Mouse (Mus musculus) heart, embryonic 12.5 days (tissue): Measurements from ENCODE around the gene Taco1. TPM values are rescaled to one million over a fixed set of nuclear protein-coding genes. Genes with fewer than 3 reads are reported as not detected.
"Not testable (repeated sequence)": the region's sequence is repeated elsewhere in the genome, so short reads cannot be mapped to it uniquely, and the experiment has no call there.

Source experiments
- ATAC-seq: fragments of 200-750 bp; cut with Nextera tagmentation; 2 replicates; pipeline ENCODE4 v1.8.0; 2017; ENCODE audit warnings: moderate TSS enrichment, moderate library complexity; ENCODE audit not compliant: insufficient number of reproducible peaks, low FRiP score
- H3K27ac ChIP-seq: fragments of 300-500 bp; sonication (generic); 2 replicates; pipeline ENCODE4 v1.5.1; 2016; ENCODE audit warnings: mild to moderate bottlenecking, moderate library complexity; ENCODE audit not compliant: poor library complexity, severe bottlenecking
- H3K27me3 ChIP-seq: fragments of 300-500 bp; sonication (generic); replicated peaks from 2 replicates; pipeline ENCODE4 v1.6.1; 2016; ENCODE audit warnings: mild to moderate bottlenecking, moderate library complexity
- H3K36me3 ChIP-seq: fragments of 300-500 bp; sonication (generic); 2 replicates; pipeline ENCODE4 v1.6.1; 2016; ENCODE audit warnings: mild to moderate bottlenecking, moderate library complexity
- H3K4me1 ChIP-seq: fragments of 300-500 bp; sonication (generic); replicated peaks from 2 replicates; pipeline ENCODE4 v1.6.1; 2016; ENCODE audit warnings: mild to moderate bottlenecking
- H3K4me2 ChIP-seq: fragments of 300-500 bp; sonication (generic); 2 replicates; pipeline ENCODE4 v1.6.1; 2016; ENCODE audit warnings: mild to moderate bottlenecking, moderate library complexity
- H3K4me3 ChIP-seq: fragments of 300-500 bp; sonication (generic); 2 replicates; pipeline ENCODE4 v1.5.1; 2016; ENCODE audit warnings: mild to moderate bottlenecking
- H3K9ac ChIP-seq: fragments of 300-500 bp; sonication (generic); 2 replicates; pipeline ENCODE4 v1.6.1; 2016; ENCODE audit warnings: mild to moderate bottlenecking, moderate library complexity
- H3K9me3 ChIP-seq: fragments of 300-500 bp; sonication (generic); replicated peaks from 2 replicates; pipeline ENCODE4 v1.6.1; 2016; ENCODE audit warnings: mild to moderate bottlenecking, moderate library complexity
- WGBS: fragments of 180-500 bp; shearing (Covaris S2); methylation state at CpG from one replicate; pipeline ENCODE4 v1.1.7; 2016; 5-methylcytosine and 5-hydroxymethylcytosine counted together
- polyA plus RNA-seq: library from polyadenylated mRNA; unstranded; fragments of >200 nt; fragmentation: Nextera tagmentation; extraction: Ambion mirVana; gene quantifications from 2 replicates; pipeline ENCODE4 v1.2.1, GENCODE M21; 2016

Taco1 gene
- 9.0 and 11.8 TPM in 2 replicates for polyA plus RNA-seq

DNA sequence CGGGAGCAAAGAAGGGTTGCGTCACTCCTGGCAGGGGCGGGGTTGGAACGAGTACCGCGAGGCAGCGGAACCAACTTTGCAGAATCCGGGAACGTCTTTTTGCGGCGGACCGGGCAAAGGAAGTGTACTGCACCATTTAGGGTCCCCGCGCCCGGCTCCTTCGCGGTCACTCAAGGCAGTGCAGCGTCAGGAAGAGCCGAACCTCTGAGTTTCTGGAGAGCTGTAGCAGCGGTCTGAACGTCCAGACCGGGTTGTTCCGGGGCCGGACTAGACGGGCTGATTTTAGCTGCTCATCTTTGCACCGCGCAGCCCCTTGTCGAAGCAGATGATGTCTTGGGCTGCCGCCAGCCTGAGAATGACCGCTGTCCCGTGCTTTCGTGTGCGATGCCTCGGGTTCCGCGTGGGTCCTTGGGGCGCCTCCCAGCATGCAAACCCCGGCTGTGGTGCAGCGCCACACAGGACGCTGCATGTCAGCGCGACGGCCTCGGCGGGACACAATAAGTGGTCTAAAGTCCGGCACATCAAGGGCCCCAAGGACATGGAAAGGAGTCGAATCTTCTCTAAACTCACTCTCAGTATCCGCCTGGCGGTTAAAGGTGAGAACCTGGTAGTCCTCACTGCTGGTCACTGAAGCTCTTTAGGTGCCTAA is at the start of gene Taco1:
Gene Taco1 (plus strand): TSS at position 139 of the 649 bp plus-strand sequence.
- Histone ChIP-seq H3K27me3 (no peaks in the 10 kb centered on the region), H3K4me1 (peaks cover 13% of the 10 kb centered on the region; the same call in 1 of the 2 replicates), H3K9me3 (no peaks in the 10 kb centered on the region), H3K36me3 (peaks cover 15% of the 10 kb centered on the region), H3K4me2 (peak within 1 kb of the TSS; percentile 77), H3K4me3 (peak within 1 kb of the TSS; percentile 86), H3K9ac (peak within 1 kb of the TSS; percentile 91), H3K27ac (peak within 1 kb of the TSS; percentile 94)
- WGBS = under 1% methylated on average over 49 of the region's 49 CpGs
- peak; percentile 93 for ATAC-seq

DNA sequence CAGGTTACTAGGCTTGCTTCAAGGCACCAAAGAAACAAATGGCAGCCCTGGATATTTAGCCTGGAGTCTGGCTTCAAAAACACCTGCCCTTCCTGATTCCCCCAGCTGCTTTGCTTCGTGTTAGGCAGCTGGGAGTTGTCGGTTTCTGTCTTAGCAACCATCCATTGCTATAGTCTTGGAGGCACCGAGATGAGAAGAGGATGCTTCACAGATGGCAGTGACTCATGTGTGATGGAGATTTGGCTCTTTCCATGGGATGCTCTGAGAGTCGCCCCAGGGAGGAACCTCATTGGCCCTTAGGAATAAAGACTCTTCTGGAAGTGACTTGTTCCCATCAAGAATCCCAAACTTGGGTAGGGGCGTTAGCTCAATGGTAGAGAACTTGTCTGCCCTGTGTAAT is 49.4 kb upstream of the Taco1 start:
- H3K36me3 ChIP-seq = no peaks in the 10 kb centered on the region
- no peak for ATAC-seq
- H3K4me2 ChIP-seq = no peak overlapping the region
- no peak overlapping the region for H3K9ac ChIP-seq
- H3K4me1 ChIP-seq = peaks cover 17% of the 10 kb centered on the region
- H3K4me3 ChIP-seq = no peak overlapping the region
- no peak overlapping the region for H3K27ac ChIP-seq
- no peaks in the 10 kb centered on the region for H3K9me3 ChIP-seq
- WGBS = 74% methylated on average over 5 of the region's 5 CpGs
- peaks cover 57% of the 10 kb centered on the region for H3K27me3 ChIP-seq

DNA sequence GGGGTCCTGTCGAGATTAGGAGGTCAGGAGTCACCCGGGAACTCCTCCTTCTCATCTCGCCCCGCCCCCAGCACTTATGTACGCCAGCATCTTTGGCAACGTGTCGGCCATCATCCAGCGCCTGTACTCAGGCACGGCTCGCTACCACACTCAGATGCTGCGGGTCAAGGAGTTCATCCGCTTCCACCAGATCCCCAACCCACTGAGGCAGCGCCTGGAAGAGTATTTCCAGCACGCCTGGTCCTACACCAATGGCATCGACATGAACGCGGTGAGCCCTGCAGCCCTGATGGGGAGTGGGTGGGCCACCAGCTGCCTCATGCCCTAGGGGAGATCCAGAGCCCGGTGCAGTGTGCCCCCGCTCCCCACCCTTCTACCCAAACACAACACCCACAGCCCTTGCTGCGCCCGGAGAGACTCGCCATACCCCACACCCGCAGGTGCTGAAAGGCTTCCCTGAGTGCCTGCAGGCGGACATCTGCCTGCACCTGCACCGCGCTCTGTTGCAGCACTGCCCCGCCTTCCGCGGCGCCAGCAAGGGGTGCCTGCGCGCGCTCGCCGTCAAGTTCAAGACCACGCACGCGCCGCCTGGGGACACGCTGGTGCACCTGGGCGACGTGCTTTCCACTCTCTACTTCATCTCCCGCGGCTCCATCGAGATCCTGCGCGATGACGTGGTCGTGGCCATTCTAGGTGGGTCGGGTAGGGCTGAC is 45.7 kb upstream of the Taco1 start:
- peak; percentile 36; the same call in 1 of the 2 replicates for ATAC-seq
- Histone ChIP-seq H3K27me3 (peaks cover 58% of the 10 kb centered on the region), H3K27ac (no peak overlapping the region), H3K4me2 (peak overlapping the region; percentile 78), H3K4me3 (peak overlapping the region; percentile 37), H3K4me1 (peaks cover 8% of the 10 kb centered on the region), H3K9ac (peak overlapping the region; percentile 31; the same call in 1 of the 2 replicates), H3K9me3 (no peaks in the 10 kb centered on the region), H3K36me3 (no peaks in the 10 kb centered on the region)
- 2% methylated on average over 50 of the region's 50 CpGs for WGBS

DNA sequence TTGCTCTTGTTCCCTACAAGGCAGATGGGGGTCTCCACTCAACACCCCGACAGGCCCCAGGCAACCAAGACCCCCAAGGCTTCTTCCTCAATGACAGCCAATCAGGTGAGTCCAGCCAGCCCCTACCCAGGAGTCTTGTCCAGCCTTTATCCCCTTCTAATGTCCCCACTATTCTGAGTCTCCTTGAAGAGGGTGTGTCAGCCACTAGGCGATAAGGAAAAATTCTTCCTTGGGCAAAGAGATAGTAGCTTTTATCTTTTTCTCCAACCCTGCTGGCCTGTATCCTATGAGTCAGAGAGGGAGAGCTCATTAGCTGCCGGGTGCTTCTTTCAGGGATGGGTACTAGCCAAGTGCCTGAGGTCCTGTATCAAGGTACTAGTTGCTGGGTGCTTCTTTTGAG is 40.1 kb upstream of the Taco1 start:
- no peak for ATAC-seq
- 45% methylated on average over 3 of the region's 3 CpGs for WGBS
- H3K9me3 ChIP-seq = no peaks in the 10 kb centered on the region

DNA sequence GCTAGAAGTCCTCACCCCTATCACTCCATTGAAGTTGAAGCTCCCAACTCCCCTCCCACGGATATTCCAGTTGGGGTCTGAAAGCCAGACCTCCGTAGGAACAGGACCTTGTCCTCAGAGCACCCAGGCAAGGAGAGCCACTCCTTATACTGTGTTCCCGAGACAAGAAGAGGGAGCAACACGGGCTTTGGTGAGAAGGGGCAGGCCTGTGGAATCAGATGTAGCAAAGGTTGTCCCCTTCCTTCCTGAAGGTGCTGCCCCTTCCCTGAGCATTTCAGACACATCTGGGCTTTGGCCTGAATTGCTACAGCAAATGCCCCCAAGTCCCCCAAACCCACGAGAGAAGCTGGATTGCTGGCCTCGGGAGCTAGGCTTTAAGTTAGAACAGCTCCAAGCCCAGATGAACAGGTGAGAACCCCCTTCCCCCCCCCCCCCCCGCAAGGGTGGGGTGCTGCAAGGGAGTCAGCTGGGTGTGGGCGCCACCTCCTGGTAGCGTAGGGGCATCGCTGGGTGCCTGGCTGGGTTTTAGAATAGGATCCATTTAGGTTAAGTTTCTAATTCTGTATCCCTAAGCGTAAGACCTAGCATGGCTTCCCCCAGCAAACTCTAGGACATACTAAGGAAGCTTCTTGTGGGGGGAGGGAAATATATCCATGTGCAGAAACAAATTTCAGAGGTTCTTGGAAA is 39.3 kb upstream of the Taco1 start:
- H3K4me3 ChIP-seq = no peak overlapping the region
- H3K4me1 ChIP-seq = no peaks in the 10 kb centered on the region
- H3K4me2 ChIP-seq = no peak overlapping the region
- H3K36me3 ChIP-seq = 0 out of 2 replicates have a peak, but pooled peaks cover 3% of the 10 kb centered on the region
- ATAC-seq = no peak
- no peaks in the 10 kb centered on the region for H3K9me3 ChIP-seq
- no peak overlapping the region for H3K27ac ChIP-seq
- 29% methylated on average over 11 of the region's 11 CpGs for WGBS
- no peak overlapping the region for H3K9ac ChIP-seq
- peaks cover 17% of the 10 kb centered on the region for H3K27me3 ChIP-seq

More for the DNA sequence above, 40.1 kb upstream of the Taco1 start:
- H3K9ac ChIP-seq = no peak overlapping the region
- H3K4me3 ChIP-seq = no peak overlapping the region
- H3K27me3 ChIP-seq = peaks cover 25% of the 10 kb centered on the region
- no peak overlapping the region for H3K4me2 ChIP-seq
- 0 out of 2 replicates have a peak, but pooled peaks cover 3% of the 10 kb centered on the region for H3K36me3 ChIP-seq
- no peaks in the 10 kb centered on the region for H3K4me1 ChIP-seq
- H3K27ac ChIP-seq = no peak overlapping the region

DNA sequence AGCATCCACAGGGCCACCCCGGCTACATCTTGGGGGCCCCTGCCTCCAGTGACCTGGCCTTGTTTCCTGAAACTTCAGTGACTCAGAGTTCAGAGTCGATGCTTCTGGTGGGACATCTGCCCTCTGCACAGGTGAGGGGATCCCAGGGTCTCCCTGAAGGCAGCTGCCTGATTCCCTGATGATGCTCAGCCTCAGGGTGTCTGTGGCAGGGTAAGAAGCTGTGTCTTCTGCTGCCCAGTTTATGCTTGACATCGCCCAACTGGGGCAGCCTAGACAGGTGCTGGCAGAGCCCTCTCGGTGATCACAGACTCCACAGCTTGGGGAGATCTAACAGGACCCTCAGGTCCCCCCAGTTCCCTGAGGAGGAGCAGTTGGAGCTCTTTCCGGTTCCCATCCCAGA is 38.3 kb upstream of the Taco1 start:
- 90% methylated on average over 5 of the region's 5 CpGs for WGBS
- Histone ChIP-seq H3K27ac (no peak overlapping the region), H3K9ac (no peak overlapping the region), H3K4me3 (no peak overlapping the region), H3K36me3 (0 out of 2 replicates have a peak, but pooled peaks cover 3% of the 10 kb centered on the region), H3K4me2 (no peak overlapping the region), H3K27me3 (peaks cover 12% of the 10 kb centered on the region), H3K4me1 (no peaks in the 10 kb centered on the region), H3K9me3 (no peaks in the 10 kb centered on the region)
- no peak for ATAC-seq

DNA sequence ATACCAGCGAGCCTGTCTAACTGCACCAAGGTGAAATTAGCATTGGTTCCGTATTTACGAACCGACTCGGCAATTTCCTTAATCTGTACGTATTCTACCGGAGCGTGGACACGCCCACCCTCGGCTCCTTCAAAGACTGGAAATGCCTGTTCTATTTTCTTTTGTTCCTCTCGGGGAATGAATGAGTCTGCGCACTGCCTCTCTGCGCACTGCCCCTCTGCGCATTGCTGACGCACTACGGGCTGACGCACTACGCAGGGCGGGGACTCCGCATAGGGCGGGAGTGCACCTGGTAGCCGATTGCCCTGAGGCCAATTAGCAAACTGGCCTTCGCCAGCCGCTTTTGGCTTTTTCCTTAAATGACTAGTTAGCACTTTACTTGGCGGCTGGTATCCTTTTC is 33.8 kb upstream of the Taco1 start:
- not testable (repeated sequence) for H3K27ac ChIP-seq, H3K27me3 ChIP-seq, H3K4me1 ChIP-seq, ATAC-seq, H3K36me3 ChIP-seq, H3K9me3 ChIP-seq
- 39% methylated on average over 9 of the region's 25 CpGs for WGBS
- H3K4me2 ChIP-seq = peak overlapping the region; percentile 43
- H3K9ac ChIP-seq = peak overlapping the region; percentile 56; the same call in 1 of the 2 replicates
- peak overlapping the region; percentile 39 for H3K4me3 ChIP-seq

DNA sequence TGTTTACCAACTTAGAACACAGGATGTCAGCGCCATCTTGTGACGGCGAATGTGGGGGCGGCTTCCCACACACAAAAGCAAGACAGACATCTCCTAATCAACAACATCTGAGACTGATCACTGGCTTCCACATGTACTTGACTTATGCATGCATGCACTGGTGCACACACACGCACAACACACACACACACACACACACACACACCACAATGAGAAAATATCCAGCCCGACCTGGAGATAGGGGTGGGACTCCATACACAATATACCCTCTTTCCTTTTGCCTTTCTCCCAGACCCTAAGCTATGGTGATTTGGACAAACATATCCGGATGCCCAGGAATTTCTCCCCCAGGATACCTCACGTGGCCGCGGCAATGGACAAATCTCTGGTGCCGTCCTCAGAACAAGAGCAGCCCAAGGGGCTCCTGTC is 32.4 kb upstream of the Taco1 start:
- no peaks in the 10 kb centered on the region for H3K27me3 ChIP-seq
- H3K36me3 ChIP-seq = no peaks in the 10 kb centered on the region
- H3K4me1 ChIP-seq = peaks cover 12% of the 10 kb centered on the region
- WGBS = 32% methylated on average over 11 of the region's 11 CpGs
- no peaks in the 10 kb centered on the region for H3K9me3 ChIP-seq
- H3K27ac ChIP-seq = peak overlapping the region; percentile 38; the same call in 1 of the 2 replicates
- H3K4me3 ChIP-seq = peak overlapping the region; percentile 17
- peak overlapping the region; percentile 42 for H3K4me2 ChIP-seq
- H3K9ac ChIP-seq = peak overlapping the region; percentile 55; the same call in 1 of the 2 replicates
- ATAC-seq = no peak

DNA sequence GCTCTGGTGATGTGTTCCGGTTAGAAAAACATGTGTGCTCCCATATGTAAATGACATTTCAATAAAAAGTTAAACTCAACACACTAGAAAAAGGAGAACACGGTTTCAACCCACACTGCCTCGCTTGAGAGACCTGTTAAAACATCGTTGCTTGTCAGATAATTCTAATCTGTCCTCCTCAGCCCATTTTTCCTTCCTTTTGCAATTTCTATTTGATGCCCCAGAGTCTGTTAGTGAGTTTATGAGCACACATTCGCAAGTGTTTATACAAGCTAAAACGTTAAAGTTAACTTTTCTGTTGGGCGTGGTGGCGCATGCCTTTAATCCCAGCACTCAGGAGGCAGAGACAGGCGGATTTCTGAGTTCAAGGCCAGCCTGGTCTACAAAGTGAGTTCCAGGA is 30.9 kb upstream of the Taco1 start:
- Histone ChIP-seq H3K4me2 (no peak overlapping the region), H3K36me3 (peaks cover 3% of the 10 kb centered on the region; the same call in 1 of the 2 replicates), H3K9ac (no peak overlapping the region), H3K27ac (no peak overlapping the region), H3K9me3 (no peaks in the 10 kb centered on the region), H3K4me3 (no peak overlapping the region), H3K4me1 (peaks cover 15% of the 10 kb centered on the region), H3K27me3 (no peaks in the 10 kb centered on the region)
- WGBS = 81% methylated on average over 9 of the region's 9 CpGs
- no peak for ATAC-seq

DNA sequence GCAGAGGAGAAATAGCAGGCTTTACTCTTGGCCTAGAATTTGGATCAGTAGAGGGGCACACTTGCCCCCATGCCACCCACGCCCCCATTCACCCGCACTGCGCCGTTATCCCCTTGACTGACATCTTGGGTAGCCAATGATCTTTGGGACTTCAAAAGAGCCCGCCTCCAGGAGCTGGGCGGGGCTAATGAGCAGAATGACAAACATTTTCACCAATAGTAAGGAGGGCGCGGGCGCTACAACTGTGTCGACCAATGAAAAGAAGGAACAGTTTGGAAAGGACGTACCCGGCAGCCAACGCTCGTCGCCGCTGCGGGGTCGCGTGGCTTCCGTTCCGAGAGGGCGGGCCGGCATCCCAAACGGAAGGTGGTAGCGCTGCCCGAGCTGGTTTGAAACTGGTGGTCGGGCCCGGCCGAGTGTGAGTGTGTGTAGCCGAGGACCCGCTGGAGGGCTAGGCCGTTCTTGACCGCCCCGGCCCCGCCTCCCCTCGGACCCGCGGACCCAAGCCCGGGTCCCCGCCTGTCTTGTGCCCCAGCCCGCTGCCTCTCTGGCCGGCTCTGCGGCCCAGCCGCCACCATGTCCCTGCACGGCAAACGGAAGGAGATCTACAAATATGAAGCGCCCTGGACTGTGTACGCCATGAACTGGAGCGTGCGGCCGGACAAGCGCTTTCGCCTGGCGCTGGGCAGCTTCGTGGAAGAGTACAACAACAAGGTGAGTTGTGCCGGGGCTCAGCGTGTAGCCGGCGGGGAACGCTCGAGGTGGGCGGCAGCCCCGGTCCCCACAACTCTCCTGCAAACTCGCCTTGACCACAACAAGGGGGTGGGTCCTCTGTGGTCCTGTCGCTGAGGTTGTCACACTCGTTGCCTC is 29.1 kb upstream of the Taco1 start, which contains the start of gene Dcaf7:
Gene Dcaf7 (plus strand): TSS at position 325 of the 870 bp plus-strand sequence.
- peak within 1 kb of the TSS; percentile 99 for H3K4me3 ChIP-seq
- H3K9ac ChIP-seq = peak within 1 kb of the TSS; percentile 96
- H3K4me1 ChIP-seq = peaks cover 15% of the 10 kb centered on the region
- H3K36me3 ChIP-seq = peaks cover 3% of the 10 kb centered on the region; the same call in 1 of the 2 replicates
- H3K9me3 ChIP-seq = no peaks in the 10 kb centered on the region
- ATAC-seq = peak; percentile 98
- under 1% methylated on average over 66 of the region's 66 CpGs for WGBS
- no peaks in the 10 kb centered on the region for H3K27me3 ChIP-seq
- peak within 1 kb of the TSS; percentile 92 for H3K27ac ChIP-seq
- H3K4me2 ChIP-seq = peak within 1 kb of the TSS; percentile 98
